Mouse (Mus musculus): Measurements from ENCODE around the gene Fkbp5. TPM values are rescaled to one million over a fixed set of nuclear protein-coding genes. Genes with fewer than 3 reads are reported as not detected.

Gene Fkbp5
- polyA plus RNA-seq, 1 experiment from 2014 or later, result 12.1 TPM

GRCm38 (mm10) chr17:28433029-28433428 is 84.3 kb downstream of the Fkbp5 start:
- H3K4me1 ChIP-seq (replicated peaks; ENCODE audit: control insufficient read depth, insufficient read depth, low read length), result no peaks in the 10 kb centered on the region
- H3K9ac ChIP-seq (ENCODE audit: low read depth, low read length), result no peak overlapping the region
- ATAC-seq (ENCODE audit: low FRiP score) (no peak), DNase-seq (ENCODE audit: low spot score) (no peak)
- H3K9me3 ChIP-seq (ENCODE audit: control insufficient read depth, low read length), result no peaks in the 10 kb centered on the region
- no peaks in the 10 kb centered on the region for H3K36me3 ChIP-seq (ENCODE audit: control insufficient read depth, insufficient read depth, low read length)
- no peaks in the 10 kb centered on the region for H3K27me3 ChIP-seq (ENCODE audit: control insufficient read depth, insufficient read depth, low read length)
- H3K4me3 ChIP-seq (ENCODE audit: low read depth, low read length), result no peak overlapping the region
- no peak overlapping the region for H3K4me2 ChIP-seq (replicated peaks; ENCODE audit: low read depth, low read length)
- no peak overlapping the region for H3K27ac ChIP-seq (ENCODE audit: low read depth, low read length)
- 88% methylated on average over 6 of the region's 6 CpGs for WGBS

DNA sequence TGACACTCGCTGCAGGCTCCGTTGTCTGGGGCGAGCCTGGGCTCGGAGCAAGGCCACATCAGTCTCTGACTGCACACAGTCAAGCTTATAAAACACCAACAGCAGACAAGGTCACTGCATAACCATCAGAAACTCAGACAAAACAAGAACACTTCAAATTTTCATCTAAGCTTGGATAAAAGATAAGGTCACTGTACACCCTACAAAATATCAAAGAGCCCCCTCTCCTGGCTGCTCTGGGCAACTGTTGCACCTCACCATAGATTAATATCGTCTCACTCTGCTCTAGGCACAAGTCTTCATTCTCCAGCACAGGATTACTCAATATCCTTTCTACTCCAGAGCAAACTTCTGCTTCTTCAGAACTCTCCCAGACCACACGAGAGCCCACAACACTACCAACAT is 85.4 kb downstream of the Fkbp5 start:
- peaks cover 2% of the 10 kb centered on the region; the same call in 1 of the 2 replicates for H3K36me3 ChIP-seq (ENCODE audit: control insufficient read depth, insufficient read depth, low read length)
- no peaks in the 10 kb centered on the region for H3K9me3 ChIP-seq (ENCODE audit: control insufficient read depth, low read length)
- H3K9ac ChIP-seq (ENCODE audit: low read depth, low read length), result no peak overlapping the region
- DNase-seq (ENCODE audit: low spot score), result no peak
- H3K27me3 ChIP-seq (ENCODE audit: control insufficient read depth, insufficient read depth, low read length), result no peaks in the 10 kb centered on the region
- H3K4me3 ChIP-seq (ENCODE audit: low read depth, low read length), result no peak overlapping the region
- no peak overlapping the region for H3K27ac ChIP-seq (ENCODE audit: low read depth, low read length)
- no peaks in the 10 kb centered on the region for H3K4me1 ChIP-seq (replicated peaks; ENCODE audit: control insufficient read depth, insufficient read depth, low read length)
- no peak overlapping the region for H3K4me2 ChIP-seq (replicated peaks; ENCODE audit: low read depth, low read length)
- 95% methylated on average over 6 of the region's 6 CpGs for WGBS
- ATAC-seq (ENCODE audit: low FRiP score), result no peak

DNA sequence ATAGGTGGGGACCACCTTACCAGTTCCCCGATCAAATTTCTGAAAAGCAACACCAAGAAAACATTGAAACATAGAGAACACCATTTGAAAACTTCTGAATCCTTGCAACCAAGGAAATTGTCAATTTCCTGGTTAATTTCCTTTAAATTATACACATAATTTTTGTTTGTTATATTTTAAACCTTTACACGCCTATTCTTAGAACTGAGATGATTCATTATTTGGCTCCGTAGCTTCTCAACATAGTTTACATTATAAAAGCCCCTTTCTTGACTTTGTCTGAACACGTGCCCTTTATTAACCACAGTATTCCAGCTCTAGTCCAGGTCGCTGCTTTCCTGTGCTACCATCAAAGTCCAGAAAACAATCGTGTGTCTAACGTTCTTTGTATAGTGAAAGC is 86.3 kb downstream of the Fkbp5 start:
- no peak for ATAC-seq (ENCODE audit: low FRiP score)
- Histone ChIP-seq H3K9me3 (ENCODE audit: control insufficient read depth, low read length) (no peaks in the 10 kb centered on the region), H3K27ac (ENCODE audit: low read depth, low read length) (no peak overlapping the region), H3K36me3 (ENCODE audit: control insufficient read depth, insufficient read depth, low read length) (peaks cover 3% of the 10 kb centered on the region; the same call in 1 of the 2 replicates), H3K4me1 (replicated peaks; ENCODE audit: control insufficient read depth, insufficient read depth, low read length) (no peaks in the 10 kb centered on the region), H3K4me3 (ENCODE audit: low read depth, low read length) (no peak overlapping the region), H3K9ac (ENCODE audit: low read depth, low read length) (no peak overlapping the region), H3K27me3 (ENCODE audit: control insufficient read depth, insufficient read depth, low read length) (no peaks in the 10 kb centered on the region), H3K4me2 (replicated peaks; ENCODE audit: low read depth, low read length) (no peak overlapping the region)
- 85% methylated on average over 7 of the region's 7 CpGs for WGBS
- no peak for DNase-seq (ENCODE audit: low spot score)

GRCm38 (mm10) chr17:28428474-28429258 is 88.7 kb downstream of the Fkbp5 start:
- H3K36me3 ChIP-seq (ENCODE audit: control insufficient read depth, insufficient read depth, low read length), result peaks cover 3% of the 10 kb centered on the region; the same call in 1 of the 2 replicates
- H3K4me1 ChIP-seq (replicated peaks; ENCODE audit: control insufficient read depth, insufficient read depth, low read length), result no peaks in the 10 kb centered on the region
- no peak overlapping the region for H3K27ac ChIP-seq (ENCODE audit: low read depth, low read length)
- 88% methylated on average over 15 of the region's 15 CpGs for WGBS
- H3K4me2 ChIP-seq (replicated peaks; ENCODE audit: low read depth, low read length), result no peak overlapping the region
- no peaks in the 10 kb centered on the region for H3K27me3 ChIP-seq (ENCODE audit: control insufficient read depth, insufficient read depth, low read length)
- no peak for ATAC-seq (ENCODE audit: low FRiP score)
- no peaks in the 10 kb centered on the region for H3K9me3 ChIP-seq (ENCODE audit: control insufficient read depth, low read length)
- no peak for DNase-seq (ENCODE audit: low spot score)
- no peak overlapping the region for H3K9ac ChIP-seq (ENCODE audit: low read depth, low read length)
- H3K4me3 ChIP-seq (ENCODE audit: low read depth, low read length), result no peak overlapping the region

DNA sequence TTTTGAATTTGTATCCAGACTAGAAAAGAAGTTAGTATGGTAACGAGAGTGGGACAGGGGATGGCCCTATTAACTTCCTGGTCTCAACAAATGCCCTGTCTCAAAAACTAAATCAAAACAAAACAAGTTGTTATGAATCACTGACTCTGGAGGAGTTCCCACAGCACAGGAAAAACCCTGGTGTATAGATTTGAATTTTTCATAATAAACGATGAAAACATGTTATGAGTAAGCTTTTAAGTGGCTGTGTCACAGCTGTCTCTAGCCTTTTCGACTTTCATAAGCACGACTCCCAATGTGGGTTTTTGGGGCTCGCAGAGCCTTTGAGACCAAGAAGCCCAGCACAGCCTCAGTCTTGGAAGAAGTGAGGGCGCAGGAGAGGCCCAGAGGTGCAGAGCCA is 89.7 kb downstream of the Fkbp5 start:
- Histone ChIP-seq H3K4me3 (ENCODE audit: low read depth, low read length) (no peak overlapping the region), H3K4me2 (replicated peaks; ENCODE audit: low read depth, low read length) (no peak overlapping the region), H3K27ac (ENCODE audit: low read depth, low read length) (no peak overlapping the region), H3K9ac (ENCODE audit: low read depth, low read length) (no peak overlapping the region), H3K4me1 (replicated peaks; ENCODE audit: control insufficient read depth, insufficient read depth, low read length) (no peaks in the 10 kb centered on the region), H3K9me3 (ENCODE audit: control insufficient read depth, low read length) (no peaks in the 10 kb centered on the region), H3K27me3 (ENCODE audit: control insufficient read depth, insufficient read depth, low read length) (no peaks in the 10 kb centered on the region), H3K36me3 (ENCODE audit: control insufficient read depth, insufficient read depth, low read length) (peaks cover 3% of the 10 kb centered on the region; the same call in 1 of the 2 replicates)
- no peak for ATAC-seq (ENCODE audit: low FRiP score)
- DNase-seq (ENCODE audit: low spot score), result no peak
- WGBS, result 93% methylated on average over 6 of the region's 6 CpGs

GRCm38 (mm10) chr17:28424373-28424772 is 93.0 kb downstream of the Fkbp5 start:
- H3K4me2 ChIP-seq (replicated peaks; ENCODE audit: low read depth, low read length), result no peak overlapping the region
- H3K4me3 ChIP-seq (ENCODE audit: low read depth, low read length), result no peak overlapping the region
- no peak overlapping the region for H3K27ac ChIP-seq (ENCODE audit: low read depth, low read length)
- no peaks in the 10 kb centered on the region for H3K9me3 ChIP-seq (ENCODE audit: control insufficient read depth, low read length)
- H3K4me1 ChIP-seq (replicated peaks; ENCODE audit: control insufficient read depth, insufficient read depth, low read length), result no peaks in the 10 kb centered on the region
- WGBS, result 94% methylated on average over 6 of the region's 6 CpGs
- ATAC-seq (ENCODE audit: low FRiP score) (no peak), DNase-seq (ENCODE audit: low spot score) (no peak)
- H3K36me3 ChIP-seq (ENCODE audit: control insufficient read depth, insufficient read depth, low read length), result peaks cover 3% of the 10 kb centered on the region; the same call in 1 of the 2 replicates
- no peak overlapping the region for H3K9ac ChIP-seq (ENCODE audit: low read depth, low read length)
- H3K27me3 ChIP-seq (ENCODE audit: control insufficient read depth, insufficient read depth, low read length), result no peaks in the 10 kb centered on the region

GRCm38 (mm10) chr17:28421071-28421470 is 96.3 kb downstream of the Fkbp5 start:
- no peak overlapping the region for H3K27ac ChIP-seq (ENCODE audit: low read depth, low read length)
- no peak overlapping the region for H3K4me3 ChIP-seq (ENCODE audit: low read depth, low read length)
- H3K4me1 ChIP-seq (replicated peaks; ENCODE audit: control insufficient read depth, insufficient read depth, low read length), result no peaks in the 10 kb centered on the region
- H3K36me3 ChIP-seq (ENCODE audit: control insufficient read depth, insufficient read depth, low read length), result no peaks in the 10 kb centered on the region
- no peak overlapping the region for H3K4me2 ChIP-seq (replicated peaks; ENCODE audit: low read depth, low read length)
- H3K27me3 ChIP-seq (ENCODE audit: control insufficient read depth, insufficient read depth, low read length), result no peaks in the 10 kb centered on the region
- no peak for DNase-seq (ENCODE audit: low spot score)
- H3K9ac ChIP-seq (ENCODE audit: low read depth, low read length), result no peak overlapping the region
- 88% methylated on average over 5 of the region's 5 CpGs for WGBS
- no peak for ATAC-seq (ENCODE audit: low FRiP score)
- H3K9me3 ChIP-seq (ENCODE audit: control insufficient read depth, low read length), result no peaks in the 10 kb centered on the region

DNA sequence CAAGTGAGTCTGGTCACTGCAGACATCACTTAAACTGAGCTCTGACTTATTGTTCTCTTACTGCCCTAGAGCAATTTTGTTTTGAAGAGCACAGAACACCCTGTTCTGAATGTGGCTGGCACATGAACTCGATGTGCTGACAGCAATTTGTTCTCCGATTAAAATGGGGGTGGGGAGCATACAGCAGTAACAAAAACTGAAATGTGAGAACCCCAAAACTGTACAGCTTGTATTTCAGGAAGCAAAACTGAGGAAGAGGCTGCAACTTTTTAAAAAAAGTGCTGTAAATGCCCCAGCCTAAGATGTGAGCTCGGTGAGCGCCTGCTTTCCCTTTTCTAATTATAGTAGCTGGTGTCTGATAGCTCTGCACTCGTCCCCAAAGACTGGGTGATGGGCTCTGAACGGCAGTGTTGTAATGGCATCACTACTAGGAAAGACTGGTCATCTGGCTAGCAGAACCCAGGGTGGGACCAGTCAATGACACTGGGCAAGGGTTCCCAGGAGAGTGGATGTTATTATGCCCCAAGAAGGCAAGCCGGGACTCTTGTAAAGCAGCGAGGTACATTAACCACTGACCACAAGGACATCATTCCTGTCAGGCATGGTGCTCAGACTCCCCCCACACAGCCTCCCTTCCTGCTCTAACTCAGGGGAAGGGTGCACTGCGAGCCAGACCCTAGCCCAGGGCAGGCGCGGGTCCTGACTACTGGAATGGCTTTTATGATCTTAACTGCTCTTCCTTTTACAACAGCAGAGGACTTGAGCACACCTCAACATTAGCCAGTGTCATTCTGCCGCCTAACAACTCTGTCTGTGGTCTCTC is 96.9 kb downstream of the Fkbp5 start:
- DNase-seq (ENCODE audit: low spot score) (no peak), ATAC-seq (ENCODE audit: low FRiP score) (no peak)
- Histone ChIP-seq H3K27me3 (ENCODE audit: control insufficient read depth, insufficient read depth, low read length) (no peaks in the 10 kb centered on the region), H3K9ac (ENCODE audit: low read depth, low read length) (no peak overlapping the region), H3K27ac (ENCODE audit: low read depth, low read length) (no peak overlapping the region), H3K4me3 (ENCODE audit: low read depth, low read length) (no peak overlapping the region), H3K4me1 (replicated peaks; ENCODE audit: control insufficient read depth, insufficient read depth, low read length) (no peaks in the 10 kb centered on the region), H3K36me3 (ENCODE audit: control insufficient read depth, insufficient read depth, low read length) (no peaks in the 10 kb centered on the region), H3K9me3 (ENCODE audit: control insufficient read depth, low read length) (no peaks in the 10 kb centered on the region), H3K4me2 (replicated peaks; ENCODE audit: low read depth, low read length) (no peak overlapping the region)
- 79% methylated on average over 12 of the region's 12 CpGs for WGBS
